Mouse (Mus musculus): ENCODE measurements around the gene Dyrk2.

Dyrk2 gene

DNA sequence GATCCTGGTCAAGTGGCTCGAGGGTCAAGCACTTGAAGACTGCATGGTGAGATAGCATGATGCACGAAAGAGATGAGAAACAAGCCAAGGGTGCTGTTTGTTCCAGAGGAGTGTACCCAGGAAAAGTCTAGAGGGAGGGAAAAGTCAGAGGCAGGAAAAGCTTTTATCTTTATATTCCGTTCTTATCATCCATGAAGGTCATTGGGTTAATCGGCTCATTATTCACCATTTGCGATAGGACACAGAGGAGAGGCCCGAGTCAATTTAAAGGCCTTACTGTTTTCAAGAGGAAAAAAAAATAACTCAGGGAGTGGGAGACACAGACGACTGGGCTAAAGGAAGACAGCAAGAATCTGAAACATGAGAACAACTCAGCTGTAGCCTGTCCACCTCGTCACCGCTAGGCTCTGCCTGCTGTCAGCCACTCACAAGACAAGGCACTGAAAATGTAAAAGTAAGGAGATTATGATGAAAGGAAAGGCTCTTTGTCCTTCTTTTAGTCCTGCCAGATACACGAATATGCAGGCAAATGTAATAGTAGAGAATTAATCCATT is 22.9 kb downstream of the Dyrk2 start:
- no peak for DNase-seq (ENCODE audit: low spot score)

DNA sequence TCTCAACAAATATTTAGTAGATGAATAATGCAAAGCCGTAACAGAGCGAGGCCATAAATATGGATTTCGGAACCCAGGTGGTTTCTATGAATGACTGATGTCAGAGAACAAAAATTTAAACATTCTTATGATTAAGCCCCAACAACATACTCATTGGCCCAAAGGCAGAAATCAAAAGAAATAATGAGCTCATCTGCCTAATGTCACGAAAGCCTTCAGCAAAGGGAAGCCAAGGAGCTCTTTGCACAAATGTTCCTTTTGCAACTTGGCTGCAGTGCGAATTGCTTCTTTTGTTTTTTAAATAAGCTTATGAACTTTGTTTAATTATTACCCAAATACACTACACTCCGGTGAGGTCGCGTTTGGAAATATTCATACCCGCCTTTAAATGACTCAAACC is 29.4 kb downstream of the Dyrk2 start:
- DNase-seq (ENCODE audit: low spot score), result no peak

DNA sequence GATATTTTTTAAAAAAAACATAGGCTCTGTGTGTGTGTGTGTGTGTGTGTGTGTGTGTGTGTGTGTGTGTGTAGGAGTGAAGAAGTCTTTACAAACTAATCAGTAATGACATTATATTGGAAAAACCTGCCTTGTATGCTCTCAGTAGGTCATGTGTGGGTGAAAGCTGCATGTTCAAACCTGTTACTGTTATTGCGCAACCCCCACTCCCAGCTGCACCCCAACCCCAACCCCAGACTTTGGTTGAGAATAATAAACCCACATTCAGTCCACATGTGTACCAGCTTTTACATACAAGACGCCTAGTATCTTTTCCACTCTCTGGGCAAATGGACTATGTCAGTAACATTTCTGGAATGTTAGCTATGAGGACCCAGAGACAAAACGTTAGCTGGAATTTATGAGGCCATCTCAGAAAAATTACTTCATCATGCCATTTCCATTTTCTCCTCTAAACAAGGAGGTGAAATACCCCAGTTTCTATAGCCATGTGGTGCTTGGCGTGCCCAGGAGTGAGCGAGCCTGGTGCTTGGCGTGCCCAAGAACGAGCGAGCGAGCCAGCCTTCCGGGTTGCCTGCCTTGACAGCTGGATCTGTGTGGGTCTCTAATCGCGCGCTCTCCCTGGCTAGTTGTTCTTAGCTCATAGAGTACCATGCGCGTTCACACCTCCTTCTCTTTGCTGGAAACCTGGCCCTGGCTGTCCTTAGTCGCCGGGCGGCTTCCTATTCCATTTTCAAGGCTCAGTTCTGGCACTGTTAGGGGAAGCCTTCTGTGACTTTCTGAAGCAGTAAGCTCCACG is 30.5 kb downstream of the Dyrk2 start:
- DNase-seq (ENCODE audit: low spot score), result no peak

DNA sequence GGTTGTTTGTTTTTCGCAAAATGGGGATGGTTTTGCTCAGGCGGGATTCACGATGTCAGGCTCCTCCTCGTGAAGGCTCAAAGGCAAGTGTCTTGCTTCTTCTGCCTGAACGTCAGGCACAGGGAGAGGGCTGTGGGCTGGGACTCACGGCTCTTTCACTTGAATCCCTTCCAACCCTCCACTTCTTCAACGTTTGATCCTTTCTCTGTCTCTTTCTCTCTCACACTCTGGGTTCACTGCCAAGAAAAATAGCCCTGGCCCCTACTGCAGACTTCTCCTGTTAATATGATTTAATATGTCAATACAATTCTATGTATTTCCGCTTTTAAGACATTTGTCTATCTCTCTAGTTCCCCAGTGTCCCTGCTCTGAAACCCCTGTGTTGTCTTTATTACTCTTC is 32.4 kb downstream of the Dyrk2 start:
- no peak for DNase-seq (ENCODE audit: low spot score)

DNA sequence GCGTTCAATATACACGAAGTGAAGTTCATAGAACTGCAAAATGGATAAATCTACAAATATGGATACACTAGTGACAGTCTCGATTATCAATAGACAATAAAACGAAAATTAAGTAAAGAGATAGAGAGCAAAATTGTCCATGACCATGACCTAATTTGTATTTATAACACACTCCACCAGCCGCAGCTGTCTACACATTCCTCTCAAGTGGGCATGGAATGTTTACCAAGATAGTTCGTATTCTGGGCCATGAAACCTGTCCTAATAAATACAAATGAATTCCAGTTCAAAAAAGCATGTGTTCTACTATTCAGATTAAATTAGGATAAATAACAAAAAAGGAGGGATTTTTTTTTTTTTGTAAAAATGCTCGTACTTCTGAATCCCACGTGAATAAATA is 38.8 kb downstream of the Dyrk2 start:
- DNase-seq (ENCODE audit: low spot score), result no peak

DNA sequence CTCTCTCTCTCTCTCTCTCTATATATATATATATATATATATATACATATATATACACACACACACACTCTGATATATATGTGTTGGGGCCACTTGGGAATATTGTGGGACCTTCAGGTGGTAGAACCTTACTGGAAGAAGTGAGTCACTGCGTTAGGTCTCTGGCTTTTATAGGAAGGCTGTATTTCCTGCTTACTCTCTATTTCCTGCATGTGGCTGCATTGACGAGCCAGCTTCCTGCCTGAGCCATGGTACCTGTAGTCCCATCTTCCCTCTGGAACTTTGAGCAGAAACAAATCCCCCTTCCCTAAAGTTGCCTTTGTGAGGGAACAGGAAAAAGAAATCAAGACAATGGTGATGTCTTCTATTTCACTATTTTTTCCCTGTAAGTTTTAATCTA is 40.4 kb downstream of the Dyrk2 start:
- no peak for DNase-seq (ENCODE audit: low spot score)

DNA sequence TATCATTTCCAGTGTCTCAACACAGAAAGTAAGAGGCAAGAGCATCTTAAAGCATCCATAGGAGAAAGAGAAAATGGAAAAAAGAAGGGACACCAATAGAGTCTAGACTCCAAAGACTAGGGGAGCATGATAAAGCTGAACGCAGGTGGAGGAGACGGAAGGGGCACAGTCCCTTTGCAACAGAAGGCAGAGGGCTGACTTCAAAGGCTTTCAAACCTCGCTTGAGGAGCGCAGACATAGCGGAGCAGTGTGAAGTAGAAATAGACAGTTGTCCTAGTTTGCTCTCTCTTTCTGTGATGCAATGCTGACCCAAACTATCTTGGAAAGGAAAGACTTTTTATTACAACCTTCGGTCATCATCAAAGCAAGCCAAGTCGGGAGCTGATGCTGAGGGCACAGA is 42.9 kb downstream of the Dyrk2 start:
- DNase-seq (ENCODE audit: low spot score), result no peak

DNA sequence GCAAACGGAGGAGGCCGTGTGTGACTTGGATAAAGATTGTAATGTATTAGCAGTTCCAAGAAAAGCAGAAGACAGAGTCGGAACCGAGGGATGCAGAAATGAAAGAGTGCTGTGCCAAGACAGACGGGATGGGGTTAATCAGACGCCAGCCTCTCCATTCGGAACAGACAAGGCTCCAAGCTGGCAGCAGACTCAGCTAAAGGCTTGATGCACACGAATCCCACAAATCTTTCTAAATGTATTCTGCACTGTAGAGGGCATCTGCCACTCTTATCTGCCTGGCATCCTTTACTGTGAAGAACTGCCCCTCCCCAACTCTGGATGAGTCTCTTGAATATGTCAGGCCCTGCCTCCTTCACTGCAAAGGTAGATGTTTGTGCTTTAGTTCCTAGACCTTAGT is 45.2 kb downstream of the Dyrk2 start:
- DNase-seq (ENCODE audit: low spot score), result no peak

DNA sequence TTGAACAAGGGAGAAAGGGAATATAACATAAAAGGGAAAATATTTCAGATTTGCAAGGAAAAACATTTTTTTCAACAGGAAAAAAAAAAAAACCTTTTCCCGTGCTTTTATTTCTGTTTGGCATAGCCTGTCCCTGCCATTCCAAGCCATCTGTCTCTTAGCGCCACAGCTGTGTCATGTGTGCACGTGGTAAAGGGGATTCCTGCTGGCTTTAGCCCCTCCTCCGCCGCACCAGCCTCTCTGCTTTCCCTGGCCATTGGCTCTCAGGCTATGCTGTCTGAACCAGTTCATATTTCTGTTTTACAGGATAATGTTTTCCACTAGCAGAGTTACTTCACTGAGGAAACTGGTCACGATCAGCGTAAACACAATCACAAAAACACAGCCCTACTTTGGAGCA is 49.1 kb downstream of the Dyrk2 start:
- DNase-seq (ENCODE audit: low spot score), result peak; percentile 34

DNA sequence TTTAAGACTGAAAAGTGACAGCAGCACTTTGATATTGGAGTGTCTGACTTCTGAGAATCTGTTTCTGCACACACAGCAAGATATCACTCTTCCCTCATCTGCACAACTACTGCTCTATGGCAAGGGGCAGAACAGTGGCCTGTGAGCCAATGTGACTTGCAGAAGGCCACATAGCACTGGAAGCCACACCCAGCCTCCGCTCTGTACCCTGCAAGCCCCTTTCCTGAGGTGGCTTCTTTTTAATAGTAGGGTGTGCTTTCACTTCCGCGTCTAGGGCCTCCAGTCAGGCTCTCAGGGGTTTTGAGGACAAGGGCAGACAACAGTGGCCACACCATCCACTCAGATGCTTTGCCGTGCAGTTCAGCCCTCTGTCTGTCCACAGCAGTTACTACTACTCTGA is 50.2 kb downstream of the Dyrk2 start:
- no peak for DNase-seq (ENCODE audit: low spot score)

DNA sequence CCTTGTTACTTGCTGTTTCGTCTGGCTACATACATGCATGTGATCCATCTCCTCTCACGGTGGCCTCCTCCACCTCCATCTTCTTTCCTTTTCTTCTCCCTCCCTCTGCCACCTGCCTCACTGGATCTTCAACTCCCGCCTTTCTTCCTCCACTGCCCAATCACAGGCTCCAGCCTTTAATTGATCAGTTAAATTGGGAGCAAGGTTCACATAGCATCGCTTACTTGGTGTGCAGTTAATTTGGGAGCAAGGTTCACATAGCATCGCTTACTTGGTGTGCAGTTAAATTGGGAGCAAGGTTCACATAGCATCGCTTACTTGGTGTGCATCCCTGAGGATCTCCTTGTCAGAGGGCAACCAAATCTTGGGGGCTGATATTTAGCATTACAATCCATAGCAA is 52.9 kb downstream of the Dyrk2 start:
- no peak for DNase-seq (ENCODE audit: low spot score)

DNA sequence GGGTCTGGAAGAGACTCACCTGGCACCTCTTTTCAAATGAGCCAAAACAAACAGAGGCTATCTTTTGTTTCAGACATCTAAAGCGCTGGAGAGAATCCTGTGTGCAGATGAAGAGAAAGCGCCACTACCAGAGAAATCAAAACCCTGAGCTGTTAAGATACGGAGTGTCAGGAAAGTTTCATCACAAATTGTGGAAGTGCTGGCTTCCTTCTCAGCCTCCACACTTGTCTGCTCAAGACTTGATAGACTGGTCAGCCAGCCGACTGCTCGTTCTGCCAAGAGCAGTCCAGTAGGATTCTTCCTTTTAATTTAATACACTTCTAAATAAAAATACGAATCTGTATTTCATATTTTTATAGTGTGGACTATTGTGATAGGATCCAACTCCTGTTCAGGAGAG is 58.1 kb downstream of the Dyrk2 start:
- DNase-seq (ENCODE audit: low spot score), result no peak

DNA sequence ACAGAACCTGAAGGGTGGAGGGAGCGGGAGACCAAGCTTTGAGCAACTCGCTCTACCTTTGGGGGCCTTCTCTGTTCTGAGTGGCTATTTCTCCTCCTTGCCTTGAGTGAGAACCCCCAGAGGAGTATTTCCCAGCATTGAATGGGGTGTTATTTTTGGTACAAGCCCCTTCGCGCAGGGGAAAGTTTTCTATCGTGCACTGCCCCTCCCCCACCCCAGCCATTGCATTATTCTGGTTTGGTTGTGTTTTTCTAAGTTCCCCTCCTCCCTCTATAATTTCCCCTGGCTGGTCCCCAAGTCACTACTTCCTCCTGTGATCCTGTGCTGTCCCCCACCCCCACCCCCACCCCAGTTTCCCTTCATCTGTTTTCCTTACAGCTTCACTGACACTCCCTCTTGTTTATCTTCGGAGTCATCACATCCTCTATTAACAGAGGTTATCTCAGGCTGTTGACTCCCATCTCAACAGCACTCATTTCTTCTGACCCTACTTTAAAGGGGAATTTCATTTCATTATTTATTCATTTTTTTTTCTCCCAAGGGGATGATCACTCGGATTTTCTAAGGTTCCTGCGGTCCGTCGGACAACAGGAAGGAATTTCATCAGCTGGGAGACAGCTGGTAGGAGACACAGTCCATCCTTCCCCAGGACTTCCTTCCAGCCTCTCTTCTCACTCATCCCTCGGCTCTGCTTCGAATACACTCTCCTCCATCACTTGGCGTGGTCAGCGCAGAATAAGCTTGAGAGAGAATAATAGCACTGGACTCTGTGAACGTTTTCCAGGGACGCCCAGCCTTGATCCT is 58.9 kb downstream of the Dyrk2 start:
- no peak for DNase-seq (ENCODE audit: low spot score)

Data from ovary, adult 18-20 months (tissue).